Mouse (Mus musculus) bone marrow, adult 2 months (tissue): ENCODE data around the gene Tulp4.

Experiments used
- CTCF ChIP-seq: fragments of 200-500 bp; IDR thresholded peaks from 2 replicates; pipeline ENCODE4 v1.5.1; 2011; ENCODE audit warnings: low read length, control low read depth; ENCODE audit not compliant: control insufficient read depth, insufficient read depth
- POLR2A ChIP-seq: fragments of 200-500 bp; IDR thresholded peaks from 2 replicates; pipeline ENCODE4 v1.6.1; 2011; ENCODE audit warnings: low read depth, mild to moderate bottlenecking, control low read depth, low read length, borderline replicate concordance; ENCODE audit not compliant: control insufficient read depth

- no peak for TF ChIP-seq CTCF
- TF ChIP-seq POLR2A = no peak
Observed at GRCm38 (mm10) chr17:6115085-6115484, 8.8 kb downstream of the Tulp4 start.
